Mouse (Mus musculus): ENCODE results near the gene Cox6b1.

GRCm38 (mm10) chr7:30639083-30639482 lies 13.1 kb upstream of the Cox6b1 start:
- TF ChIP-seq ZNF384 (IDR thresholded peaks at IDR 0.05; ENCODE audit: low read depth, low read length) (no peak), CHD2 (IDR thresholded peaks at IDR 0.05; ENCODE audit: low read length) (no peak), USF1 (IDR thresholded peaks at IDR 0.05; ENCODE audit: low read depth, low read length) (no peak), HCFC1 (IDR thresholded peaks at IDR 0.05; ENCODE audit: low read depth, low read length) (no peak), ETS1 (conservative IDR thresholded peaks at IDR 0.05; ENCODE audit: low read depth, low read length) (no peak), POLR2A (IDR thresholded peaks at IDR 0.05; ENCODE audit: low read depth, low read length) (no peak), CTCF (conservative IDR thresholded peaks at IDR 0.05 in 1 of 2, IDR thresholded peaks at IDR 0.05 in 1 of 2; ENCODE audit: low read depth in 2 of 2, low read length in 2 of 2) (no peak), EP300 (IDR thresholded peaks at IDR 0.05; ENCODE audit: low read length) (no peak), RCOR1 (conservative IDR thresholded peaks at IDR 0.05; ENCODE audit: low read depth, low read length) (no peak), MAFK (IDR thresholded peaks at IDR 0.05; ENCODE audit: insufficient replicate concordance, low read length) (no peak), MAX (IDR thresholded peaks at IDR 0.05; ENCODE audit: low read length) (no peak), NRF1 (IDR thresholded peaks at IDR 0.05; ENCODE audit: low read depth, low read length) (no peak)
